Mouse (Mus musculus) bone marrow, adult 2 months (tissue): ENCODE measurements around the gene Sorcs1. TPM values are rescaled to one million over a fixed set of nuclear protein-coding genes. Genes with fewer than 3 reads are reported as not detected.

Experiments
- H3K27ac ChIP-seq: fragments of 200-500 bp; 2 replicates; pipeline ENCODE4 v1.5.1; 2012; ENCODE audit warnings: low read depth, mild to moderate bottlenecking, control low read depth, inconsistent platforms, low read length; ENCODE audit not compliant: control insufficient read depth, poor library complexity, insufficient read depth
- H3K4me1 ChIP-seq: fragments of 200-500 bp; 2 replicates; pipeline ENCODE4 v1.6.1; 2011; ENCODE audit warnings: low read length; ENCODE audit not compliant: control insufficient read depth, insufficient read depth
- H3K4me3 ChIP-seq: fragments of 200-500 bp; replicated peaks from 2 replicates; pipeline ENCODE3; 2011; ENCODE audit warnings: mild to moderate bottlenecking, low read depth, low read length, control low read depth; ENCODE audit not compliant: control insufficient read depth
- CTCF ChIP-seq: fragments of 200-500 bp; IDR thresholded peaks from 2 replicates; pipeline ENCODE4 v1.5.1; 2011; ENCODE audit warnings: low read length, control low read depth; ENCODE audit not compliant: control insufficient read depth, insufficient read depth
- POLR2A ChIP-seq: fragments of 200-500 bp; IDR thresholded peaks from 2 replicates; pipeline ENCODE4 v1.6.1; 2011; ENCODE audit warnings: low read depth, mild to moderate bottlenecking, control low read depth, low read length, borderline replicate concordance; ENCODE audit not compliant: control insufficient read depth
- WGBS: fragments of 180-500 bp; shearing (Covaris S2); methylation state at CpG from one replicate; pipeline ENCODE4 v1.1.7; 2018; 5-methylcytosine and 5-hydroxymethylcytosine counted together
- polyA plus RNA-seq: library from polyadenylated mRNA; stranded (reverse); fragments of >200 nt; gene quantifications from 2 replicates; pipeline ENCODE4 v1.2.4, GENCODE M21; 2011; ENCODE audit warnings: low replicate concordance; ENCODE audit not compliant: missing spikeins, insufficient read depth, insufficient read length

Sorcs1 gene
- polyA plus RNA-seq, 1 experiment: not detected

GRCm38 (mm10) chr19:50204341-50204740 is 474.1 kb downstream of the Sorcs1 start:
- WGBS: 81% methylated on average over 6 of the region's 6 CpGs
- TF ChIP-seq POLR2A (no peak), CTCF (no peak)
- no peak overlapping the region for H3K4me3 ChIP-seq
- no peaks in the 10 kb centered on the region for H3K4me1 ChIP-seq
- H3K27ac ChIP-seq: no peak overlapping the region

GRCm38 (mm10) chr19:50196592-50196991 is 481.9 kb downstream of the Sorcs1 start:
- no peak for TF ChIP-seq POLR2A
- no peak for TF ChIP-seq CTCF
- no peak overlapping the region for H3K27ac ChIP-seq
- WGBS: 58% methylated on average over 1 of the region's 1 CpGs
- H3K4me1 ChIP-seq: no peaks in the 10 kb centered on the region
- no peak overlapping the region for H3K4me3 ChIP-seq

- 76% methylated on average over 10 of the region's 10 CpGs for WGBS
- Histone ChIP-seq H3K4me1 (no peaks in the 10 kb centered on the region; the same call in 1 of the 2 replicates), H3K27ac (no peak overlapping the region), H3K4me3 (no peak overlapping the region)
- TF ChIP-seq POLR2A (no peak), CTCF (no peak)
Observed at GRCm38 (mm10) chr19:50185769-50186715, 492.4 kb downstream of the Sorcs1 start.

GRCm38 (mm10) chr19:50184901-50185623 is 493.4 kb downstream of the Sorcs1 start:
- 35% methylated on average over 21 of the region's 21 CpGs for WGBS
- Histone ChIP-seq H3K4me3 (no peak overlapping the region), H3K27ac (no peak overlapping the region), H3K4me1 (no peaks in the 10 kb centered on the region; the same call in 1 of the 2 replicates)
- TF ChIP-seq CTCF: no peak
- no peak for TF ChIP-seq POLR2A

- TF ChIP-seq POLR2A (no peak), CTCF (no peak)
- 69% methylated on average over 4 of the region's 4 CpGs for WGBS
- no peaks in the 10 kb centered on the region; the same call in 1 of the 2 replicates for H3K4me1 ChIP-seq
Observed at GRCm38 (mm10) chr19:50178851-50179250, 499.6 kb downstream of the Sorcs1 start.

GRCm38 (mm10) chr19:50178151-50178550 is 500.3 kb downstream of the Sorcs1 start:
- Histone ChIP-seq H3K27ac (no peak overlapping the region), H3K4me1 (no peaks in the 10 kb centered on the region; the same call in 1 of the 2 replicates), H3K4me3 (no peak overlapping the region)
- TF ChIP-seq CTCF: no peak
- no peak for TF ChIP-seq POLR2A
- WGBS: 74% methylated on average over 4 of the region's 4 CpGs

More at GRCm38 (mm10) chr19:50178851-50179250, 499.6 kb downstream of the Sorcs1 start:
- no peak overlapping the region for H3K4me3 ChIP-seq
- H3K27ac ChIP-seq: no peak overlapping the region

GRCm38 (mm10) chr19:50171849-50172248 is 506.6 kb downstream of the Sorcs1 start:
- TF ChIP-seq CTCF: no peak
- no peak for TF ChIP-seq POLR2A
- H3K4me3 ChIP-seq: no peak overlapping the region
- H3K4me1 ChIP-seq: no peaks in the 10 kb centered on the region
- H3K27ac ChIP-seq: no peak overlapping the region
- WGBS: 52% methylated on average over 4 of the region's 4 CpGs

GRCm38 (mm10) chr19:50151111-50151510 is 527.3 kb downstream of the Sorcs1 start:
- Histone ChIP-seq H3K27ac (no peak overlapping the region), H3K4me1 (no peaks in the 10 kb centered on the region), H3K4me3 (no peak overlapping the region)
- TF ChIP-seq POLR2A: no peak
- TF ChIP-seq CTCF: no peak
- 65% methylated on average over 6 of the region's 6 CpGs for WGBS
